Mouse (Mus musculus) bone marrow, adult 2 months (tissue): Measurements from ENCODE around the gene F2rl3. TPM values are rescaled to one million over a fixed set of nuclear protein-coding genes. Genes with fewer than 3 reads are reported as not detected.
A peak's percentile ranks its signal among the peaks of the same experiment; 100 is the strongest.

Experiments used
- H3K27ac ChIP-seq: fragments of 200-500 bp; 2 replicates; pipeline ENCODE4 v1.5.1; 2012; ENCODE audit warnings: low read depth, mild to moderate bottlenecking, control low read depth, inconsistent platforms, low read length; ENCODE audit not compliant: control insufficient read depth, poor library complexity, insufficient read depth
- H3K4me1 ChIP-seq: fragments of 200-500 bp; 2 replicates; pipeline ENCODE4 v1.6.1; 2011; ENCODE audit warnings: low read length; ENCODE audit not compliant: control insufficient read depth, insufficient read depth
- H3K4me3 ChIP-seq: fragments of 200-500 bp; replicated peaks from 2 replicates; pipeline ENCODE3; 2011; ENCODE audit warnings: mild to moderate bottlenecking, low read depth, low read length, control low read depth; ENCODE audit not compliant: control insufficient read depth
- CTCF ChIP-seq: fragments of 200-500 bp; IDR thresholded peaks from 2 replicates; pipeline ENCODE4 v1.5.1; 2011; ENCODE audit warnings: low read length, control low read depth; ENCODE audit not compliant: control insufficient read depth, insufficient read depth
- POLR2A ChIP-seq: fragments of 200-500 bp; IDR thresholded peaks from 2 replicates; pipeline ENCODE4 v1.6.1; 2011; ENCODE audit warnings: low read depth, mild to moderate bottlenecking, control low read depth, low read length, borderline replicate concordance; ENCODE audit not compliant: control insufficient read depth
- WGBS: fragments of 180-500 bp; shearing (Covaris S2); methylation state at CpG from one replicate; pipeline ENCODE4 v1.1.7; 2018; 5-methylcytosine and 5-hydroxymethylcytosine counted together
- polyA plus RNA-seq: library from polyadenylated mRNA; stranded (reverse); fragments of >200 nt; gene quantifications from 2 replicates; pipeline ENCODE4 v1.2.4, GENCODE M21; 2011; ENCODE audit warnings: low replicate concordance; ENCODE audit not compliant: missing spikeins, insufficient read depth, insufficient read length

Gene F2rl3
- polyA plus RNA-seq, 1 experiment: 12.7 TPM

GRCm38 (mm10) chr8:72736868-72737267 lies 24.8 kb upstream of the F2rl3 start:
- no peak overlapping the region for H3K4me3 ChIP-seq
- TF ChIP-seq CTCF (no peak), POLR2A (no peak)
- H3K4me1 ChIP-seq: no peaks in the 10 kb centered on the region
- H3K27ac ChIP-seq: no peak overlapping the region

GRCm38 (mm10) chr8:72746061-72746460 lies 15.6 kb upstream of the F2rl3 start:
- no peak overlapping the region for H3K27ac ChIP-seq
- WGBS: 34% methylated on average over 5 of the region's 5 CpGs
- no peak overlapping the region for H3K4me3 ChIP-seq
- H3K4me1 ChIP-seq: peaks cover 5% of the 10 kb centered on the region
- TF ChIP-seq CTCF (peak; percentile 79), POLR2A (no peak)

GRCm38 (mm10) chr8:72749846-72750245 lies 11.8 kb upstream of the F2rl3 start:
- H3K27ac ChIP-seq: no peak overlapping the region
- H3K4me3 ChIP-seq: no peak overlapping the region
- WGBS: 93% methylated on average over 26 of the region's 26 CpGs
- TF ChIP-seq CTCF (no peak), POLR2A (no peak)
- peaks cover 5% of the 10 kb centered on the region for H3K4me1 ChIP-seq

GRCm38 (mm10) chr8:72750266-72750665 lies 11.4 kb upstream of the F2rl3 start:
- Histone ChIP-seq H3K4me1 (peaks cover 5% of the 10 kb centered on the region), H3K4me3 (no peak overlapping the region), H3K27ac (no peak overlapping the region)
- TF ChIP-seq CTCF: no peak
- no peak for TF ChIP-seq POLR2A
- 91% methylated on average over 6 of the region's 6 CpGs for WGBS

- TF ChIP-seq CTCF (no peak), POLR2A (no peak)
- Histone ChIP-seq H3K4me1 (peaks cover 5% of the 10 kb centered on the region), H3K4me3 (no peak overlapping the region), H3K27ac (no peak overlapping the region)
- whole genome bisulfite sequencing: 84% methylated on average over 3 of the region's 3 CpGs
Measured at GRCm38 (mm10) chr8:72751126-72751525, 10.6 kb upstream of the F2rl3 start.

GRCm38 (mm10) chr8:72752289-72752688 lies 9.4 kb upstream of the F2rl3 start:
- H3K4me3 ChIP-seq: no peak overlapping the region
- WGBS: 82% methylated on average over 3 of the region's 3 CpGs
- TF ChIP-seq CTCF (no peak), POLR2A (no peak)
- no peak overlapping the region for H3K27ac ChIP-seq
- peaks cover 5% of the 10 kb centered on the region for H3K4me1 ChIP-seq

- WGBS: 92% methylated on average over 9 of the region's 9 CpGs
- Histone ChIP-seq H3K27ac (no peak overlapping the region), H3K4me3 (no peak overlapping the region), H3K4me1 (no peaks in the 10 kb centered on the region; the same call in 1 of the 2 replicates)
- TF ChIP-seq POLR2A (no peak), CTCF (no peak)
Measured at GRCm38 (mm10) chr8:72753165-72753564, 8.5 kb upstream of the F2rl3 start.

GRCm38 (mm10) chr8:72753781-72754180 lies 7.9 kb upstream of the F2rl3 start:
- Histone ChIP-seq H3K4me1 (no peaks in the 10 kb centered on the region; the same call in 1 of the 2 replicates), H3K27ac (no peak overlapping the region), H3K4me3 (no peak overlapping the region)
- WGBS: 82% methylated on average over 2 of the region's 2 CpGs
- TF ChIP-seq CTCF (no peak), POLR2A (no peak)

GRCm38 (mm10) chr8:72756031-72756430 lies 5.6 kb upstream of the F2rl3 start:
- H3K27ac ChIP-seq: no peak overlapping the region
- 87% methylated on average over 2 of the region's 2 CpGs for WGBS
- no peaks in the 10 kb centered on the region; the same call in 1 of the 2 replicates for H3K4me1 ChIP-seq
- no peak overlapping the region for H3K4me3 ChIP-seq
- TF ChIP-seq POLR2A: no peak
- TF ChIP-seq CTCF: no peak
